Mouse (Mus musculus) frontal cortex, postnatal 14 days (tissue): ENCODE data around the gene Crebrf.
A peak's percentile ranks its signal among the peaks of the same experiment; 100 is the strongest.

Experiments used
- DNase-seq, 2 experiments: peaks; one replicate each; pipeline ENCODE4 v3.0.0; 2022; ENCODE audit warnings: low spot score in 2 of 2

Gene Crebrf

DNA sequence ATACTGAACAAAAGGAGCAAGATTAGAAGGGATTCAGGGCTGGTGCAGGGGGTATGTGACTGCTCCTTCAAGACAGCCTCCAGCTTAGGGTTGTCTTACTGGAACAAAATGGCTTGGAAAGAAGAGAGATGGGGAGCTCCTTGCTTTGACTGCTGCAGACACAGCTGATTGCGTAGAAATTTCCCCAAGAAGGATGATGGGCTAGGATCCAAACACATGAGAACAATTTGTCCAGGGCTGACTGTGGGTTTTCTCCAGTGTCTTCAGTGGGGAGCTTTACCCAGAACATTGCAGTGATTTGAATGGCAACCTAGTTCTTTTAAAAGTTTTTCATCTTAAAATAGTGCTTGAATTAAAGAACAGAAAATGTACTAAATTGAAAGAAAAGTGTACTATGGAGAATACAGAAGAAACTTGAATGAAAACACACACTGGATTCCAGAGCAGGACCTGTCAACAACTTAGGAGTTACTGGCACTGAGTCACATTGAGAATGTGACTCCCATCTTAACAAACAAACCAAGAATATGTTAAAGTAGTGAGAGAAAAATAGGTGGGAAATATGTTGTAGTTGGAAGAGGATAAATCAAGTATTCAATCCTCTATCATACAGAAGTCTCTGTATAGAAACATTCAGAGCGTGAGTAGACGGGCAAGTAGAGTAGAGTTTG is 63.1 kb downstream of the Crebrf start:
- no peak for DNase-seq

DNA sequence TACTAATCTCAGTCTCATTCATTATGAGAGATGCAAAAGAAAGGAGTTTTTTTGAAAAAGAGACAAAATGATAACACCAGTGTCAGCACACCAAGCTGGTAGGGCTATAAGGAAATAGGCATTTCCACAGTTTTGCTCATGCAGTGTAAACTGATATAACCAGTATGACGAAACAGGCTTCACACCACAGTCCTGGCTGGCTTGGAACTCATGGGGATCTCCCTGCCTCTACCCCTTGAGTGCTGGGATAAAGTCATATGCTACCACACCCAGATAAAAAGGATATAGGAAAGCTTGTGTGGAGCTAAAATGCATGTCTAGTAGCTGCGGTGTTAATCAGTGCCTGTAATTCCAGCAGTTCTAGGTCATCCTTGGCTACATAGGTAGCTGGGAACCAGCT is 64.0 kb downstream of the Crebrf start:
- DNase-seq = no peak

DNA sequence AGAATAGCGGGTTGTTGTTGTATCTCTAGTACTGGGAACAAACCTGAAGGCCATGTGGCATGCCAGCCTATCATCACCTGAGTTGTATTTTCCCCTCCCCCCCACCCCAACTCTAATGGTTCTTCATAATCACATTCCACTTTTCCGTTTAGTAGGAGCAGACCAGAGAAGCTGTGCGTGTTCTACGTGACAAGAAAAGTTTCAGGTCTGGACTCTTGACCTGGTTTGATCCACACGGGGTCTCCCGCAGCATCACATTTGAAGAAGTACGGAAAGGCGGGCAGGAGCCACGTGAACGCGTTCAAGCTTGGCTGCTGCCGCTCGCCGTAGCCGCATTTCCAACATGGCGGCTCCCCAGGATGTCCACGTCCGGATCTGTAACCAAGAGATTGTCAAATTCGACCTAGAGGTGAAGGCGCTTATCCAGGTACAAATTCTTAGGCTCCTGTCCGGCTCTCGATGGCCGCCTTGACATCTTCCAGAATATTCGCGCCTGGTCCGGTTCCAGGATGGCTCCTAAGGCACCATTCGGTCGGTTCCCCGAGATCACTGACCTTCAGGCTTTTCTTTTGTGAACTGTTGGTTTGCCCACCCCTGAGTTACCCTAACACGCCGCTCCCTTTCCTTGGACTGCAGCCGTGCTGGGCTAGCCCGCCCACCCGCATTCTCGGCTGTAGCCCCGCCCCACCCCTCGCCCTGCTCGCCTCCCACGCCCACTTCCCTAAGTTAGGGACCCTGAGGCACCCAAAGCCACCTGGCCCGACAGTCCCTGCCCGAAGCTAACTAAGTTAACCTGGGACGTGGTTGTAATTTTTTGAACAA is 65.5 kb downstream of the Crebrf start, which contains the start of gene Bnip1:
Gene Bnip1, plus strand, starts transcription at position 317 of the 822 bp plus-strand sequence.
- DNase-seq = peak; percentile 68 to 72

DNA sequence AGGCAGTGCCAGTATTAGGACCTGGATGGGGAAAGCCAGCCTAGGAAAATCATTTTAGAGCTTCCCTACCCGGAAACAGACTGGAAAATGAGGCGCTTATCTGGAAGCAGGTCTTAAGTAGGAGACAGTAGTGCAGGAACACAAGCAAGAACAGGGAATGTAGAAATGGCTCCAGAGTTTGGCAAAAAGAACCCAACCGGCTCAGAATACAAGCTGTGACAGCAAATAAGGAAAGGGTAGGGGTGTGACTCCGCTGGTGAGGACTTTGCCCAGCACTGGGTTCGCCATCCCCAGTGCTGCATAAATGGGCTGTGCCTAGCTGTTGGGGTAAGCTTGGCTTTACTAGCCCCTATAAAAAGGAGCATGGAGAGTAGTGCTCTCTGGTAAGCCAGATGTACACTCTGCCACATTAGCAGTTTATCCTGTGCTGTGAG is 66.2 kb downstream of the Crebrf start:
- DNase-seq = no peak

DNA sequence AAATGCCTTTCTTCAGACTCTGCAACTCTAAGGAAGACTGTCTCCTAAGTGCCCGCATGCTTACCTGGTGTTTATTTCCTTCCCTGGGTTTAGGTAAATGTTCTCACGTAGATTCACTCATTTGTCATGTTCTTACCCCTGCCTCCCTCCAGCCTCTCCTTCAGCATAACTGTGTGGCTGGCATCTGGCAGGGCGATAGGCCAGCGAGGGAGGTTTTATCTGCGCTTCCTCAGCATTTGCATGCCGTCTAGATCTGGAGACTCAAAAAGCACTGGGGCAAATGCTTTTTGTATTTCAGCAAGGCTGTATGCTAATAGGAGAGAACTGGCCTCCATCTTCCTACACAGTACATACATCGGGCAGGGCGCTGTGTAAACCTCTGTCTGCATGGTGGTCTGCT is 69.1 kb downstream of the Crebrf start:
- no peak for DNase-seq

DNA sequence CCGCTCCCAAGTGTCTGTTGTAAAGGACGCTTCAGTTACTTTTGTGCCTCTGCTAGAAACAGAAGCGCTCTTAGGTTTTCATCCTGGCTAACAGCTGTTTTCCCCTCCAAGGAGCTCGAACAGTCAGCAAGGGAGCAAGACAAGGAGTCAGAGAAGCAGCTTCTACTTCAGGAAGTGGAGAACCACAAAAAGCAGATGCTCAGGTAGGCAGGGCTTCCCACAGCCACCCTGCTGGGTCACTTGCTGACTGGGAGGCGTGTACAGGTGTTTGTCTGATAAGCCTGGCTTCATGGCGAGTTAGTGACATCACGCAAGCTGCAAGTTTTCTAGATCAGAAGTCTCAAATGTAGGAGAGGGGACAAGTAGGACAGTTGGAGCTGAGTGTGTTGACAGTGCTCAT is 71.1 kb downstream of the Crebrf start:
- DNase-seq = no peak

DNA sequence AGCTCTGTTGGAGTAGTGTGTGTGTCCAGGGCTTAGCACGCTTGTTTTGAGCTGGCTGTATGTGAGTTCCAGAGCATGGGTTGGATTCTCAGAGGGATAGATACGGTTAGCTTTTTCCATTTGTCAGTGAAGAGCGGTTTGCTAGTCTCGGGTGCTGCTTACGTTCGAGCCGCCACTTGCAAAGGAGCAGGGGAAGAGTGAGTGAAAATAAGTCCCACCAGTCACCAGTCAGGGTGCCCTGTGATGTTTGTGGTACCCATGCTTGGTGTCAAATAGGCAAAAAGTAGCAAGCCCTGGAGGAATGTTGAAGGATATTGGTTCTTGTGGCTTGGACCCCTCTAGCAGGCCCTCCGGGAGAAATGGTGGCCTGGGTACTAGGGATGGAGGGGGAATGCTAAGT is 73.5 kb downstream of the Crebrf start:
- no peak for DNase-seq

DNA sequence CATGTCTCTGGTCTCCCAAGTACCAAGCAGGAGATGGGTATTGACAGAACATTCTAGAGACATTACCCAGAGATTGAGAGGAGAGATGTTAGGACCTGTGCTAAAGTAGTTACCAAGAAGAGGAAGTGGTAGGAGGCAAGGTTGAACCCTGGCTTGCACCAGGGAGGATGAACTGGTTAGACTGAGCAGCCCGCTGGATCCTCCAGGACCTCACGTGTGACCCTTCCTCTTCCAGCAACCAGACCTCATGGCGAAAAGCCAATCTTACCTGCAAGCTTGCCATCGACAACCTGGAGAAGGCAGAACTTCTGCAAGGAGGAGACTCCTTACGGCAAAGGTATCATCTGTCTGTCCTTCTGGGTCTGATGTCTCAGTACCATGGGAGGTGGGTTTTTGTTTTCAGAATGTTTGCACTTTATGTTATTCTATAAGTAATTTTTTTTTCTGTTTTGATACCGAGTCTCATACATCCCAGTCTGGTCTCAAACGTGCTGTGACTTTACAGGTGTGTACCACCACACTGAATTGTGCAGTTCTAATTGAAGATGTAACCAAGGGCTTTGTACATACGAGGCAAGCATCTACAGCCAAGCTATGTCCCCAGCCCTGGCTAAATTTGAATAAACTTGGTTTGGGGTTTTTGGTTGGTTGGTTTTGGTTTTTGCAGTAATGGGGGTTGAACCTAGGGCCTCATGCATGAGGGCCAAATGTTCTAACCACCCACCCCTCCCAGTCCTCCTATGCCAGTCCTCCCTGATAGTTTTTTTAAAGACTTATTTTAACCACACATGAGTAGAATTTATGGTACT is 74.2 kb downstream of the Crebrf start:
- no peak for DNase-seq

DNA sequence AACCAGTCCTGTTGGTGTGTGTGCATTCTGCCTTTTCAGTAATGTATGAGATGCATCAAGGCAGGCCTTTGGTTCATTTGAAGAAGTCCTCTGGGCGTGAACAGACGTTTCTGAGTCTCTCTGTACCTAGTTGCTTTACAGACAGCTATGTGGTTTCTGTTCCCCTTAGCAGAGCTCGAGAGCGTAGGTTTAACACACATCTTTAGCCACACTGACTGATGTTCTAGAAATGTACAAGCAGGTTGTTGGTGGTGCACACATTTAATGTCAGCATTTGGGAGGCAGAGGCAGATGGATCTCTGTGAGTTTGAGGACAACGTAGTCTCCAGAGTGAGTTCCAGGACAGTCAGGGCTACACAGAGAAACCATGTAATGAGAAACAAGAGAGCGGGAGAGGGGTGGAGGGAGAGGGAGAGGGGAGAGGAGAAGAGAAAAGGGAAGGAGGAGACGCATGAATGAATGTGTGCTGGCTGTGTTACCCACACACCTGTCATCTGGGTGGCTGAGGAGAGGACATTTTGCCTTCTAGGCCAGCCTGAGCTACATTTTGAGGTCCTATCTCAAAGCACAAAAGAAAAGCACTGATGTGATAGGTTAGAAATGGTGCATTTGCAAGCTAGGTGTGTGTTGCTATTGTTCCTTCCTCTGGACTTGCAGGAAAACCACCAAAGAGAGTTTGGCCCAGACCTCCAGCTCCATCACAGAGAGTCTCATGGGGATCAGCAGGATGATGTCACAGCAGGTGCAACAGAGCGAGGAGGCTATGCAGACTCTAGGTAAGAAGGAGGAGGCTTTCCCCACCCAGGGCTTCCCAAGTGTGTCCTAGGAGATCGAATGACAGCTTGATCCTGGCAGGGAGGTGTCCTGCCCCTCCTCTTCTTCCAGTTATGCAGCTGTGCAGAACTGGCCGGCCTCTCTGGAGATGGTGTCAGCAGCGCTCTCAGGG is 75.1 kb downstream of the Crebrf start:
- DNase-seq = no peak

DNA sequence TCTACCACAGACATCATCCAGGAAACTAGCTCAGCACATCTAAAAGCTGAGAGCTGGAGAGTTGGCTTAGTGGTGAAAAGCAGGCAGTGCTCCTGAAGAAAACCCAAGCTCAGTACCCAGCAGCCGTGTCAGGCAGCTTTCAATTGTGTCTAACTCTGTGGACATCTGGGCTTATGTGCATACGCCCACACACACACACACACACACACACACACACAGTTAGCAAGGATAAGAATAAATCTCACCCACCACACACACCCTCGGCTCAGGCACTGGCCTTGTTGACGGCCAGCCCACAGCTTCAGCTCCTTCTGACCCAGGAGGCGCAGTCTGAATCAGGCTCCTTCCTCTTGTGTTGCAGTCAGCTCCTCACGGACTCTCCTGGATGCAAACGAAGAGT is 76.1 kb downstream of the Crebrf start:
- peak in 1 of 2 experiments; percentile 14 for DNase-seq

DNA sequence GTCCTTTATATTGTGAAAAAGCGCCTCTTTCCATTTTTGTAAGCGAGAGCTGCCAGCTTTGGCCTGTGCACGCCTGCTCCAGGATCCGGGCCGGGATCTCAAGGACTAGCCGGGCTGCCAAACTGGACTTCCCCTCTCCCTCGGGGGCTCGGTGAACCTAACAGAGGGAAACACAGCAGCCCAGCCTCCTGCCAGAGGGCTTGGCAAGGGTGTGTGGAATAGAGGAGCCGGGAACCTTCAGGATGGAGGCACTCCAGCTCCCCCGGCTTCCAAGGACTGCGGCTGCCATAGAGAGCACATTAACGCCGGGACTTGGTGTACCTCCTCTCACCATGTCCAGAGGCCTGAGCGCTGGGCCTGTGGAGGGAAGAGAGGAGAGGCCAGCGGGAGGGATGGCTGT is 76.6 kb downstream of the Crebrf start:
- DNase-seq = no peak

DNA sequence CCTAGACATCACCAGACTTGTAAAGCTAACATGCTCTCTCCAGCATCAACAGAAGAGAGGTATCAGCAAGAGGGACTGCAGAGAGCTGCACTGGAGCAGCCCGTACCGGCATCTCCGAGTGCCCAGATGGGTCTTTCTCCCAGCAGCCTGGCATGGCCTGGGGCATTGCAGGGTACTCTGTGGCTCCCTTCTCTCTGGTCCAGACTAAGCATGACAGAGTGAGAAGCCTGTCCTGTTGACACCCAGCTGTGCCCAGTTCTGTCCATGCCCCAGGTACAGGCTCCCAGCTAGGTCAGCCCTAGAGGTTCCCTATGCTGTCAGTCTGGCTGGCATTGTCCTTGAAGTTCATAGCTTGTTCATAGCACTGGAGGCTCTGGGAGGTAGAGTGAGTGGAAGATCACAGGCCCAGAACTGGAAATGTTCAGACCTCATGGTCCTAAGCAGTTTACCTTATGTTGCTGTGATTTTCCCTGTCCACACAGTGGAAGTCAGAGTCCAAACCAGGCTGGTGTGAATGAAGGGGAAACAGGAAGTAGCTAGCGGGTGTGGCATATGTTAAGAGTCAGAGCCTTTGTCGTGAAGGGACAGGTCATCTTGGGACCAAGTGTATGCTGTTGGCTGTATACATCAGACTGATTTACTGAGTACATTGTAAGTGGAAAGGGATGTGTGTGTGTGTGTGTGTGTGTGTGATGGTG is 77.8 kb downstream of the Crebrf start:
- no peak for DNase-seq

DNA sequence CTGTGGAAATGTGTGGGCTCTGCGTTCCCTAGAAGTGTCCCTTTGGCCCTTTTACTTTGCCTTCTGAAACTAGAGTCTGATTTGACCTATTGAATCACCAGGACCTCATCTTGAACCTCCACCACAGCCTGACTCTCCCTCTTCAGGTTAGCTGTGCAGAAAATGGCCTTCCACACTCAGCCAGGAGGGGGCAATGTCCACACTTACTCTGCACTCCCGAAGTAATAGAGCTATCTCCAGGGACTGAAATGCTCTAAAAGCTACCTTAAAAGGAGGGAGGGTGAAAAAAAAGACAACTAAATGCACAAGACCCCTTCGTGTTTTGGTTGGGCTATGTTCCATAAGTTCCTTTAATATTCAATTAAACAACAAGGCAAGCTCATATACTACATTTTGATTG is 79.3 kb downstream of the Crebrf start:
- DNase-seq = peak in 1 of 2 experiments; percentile 43

DNA sequence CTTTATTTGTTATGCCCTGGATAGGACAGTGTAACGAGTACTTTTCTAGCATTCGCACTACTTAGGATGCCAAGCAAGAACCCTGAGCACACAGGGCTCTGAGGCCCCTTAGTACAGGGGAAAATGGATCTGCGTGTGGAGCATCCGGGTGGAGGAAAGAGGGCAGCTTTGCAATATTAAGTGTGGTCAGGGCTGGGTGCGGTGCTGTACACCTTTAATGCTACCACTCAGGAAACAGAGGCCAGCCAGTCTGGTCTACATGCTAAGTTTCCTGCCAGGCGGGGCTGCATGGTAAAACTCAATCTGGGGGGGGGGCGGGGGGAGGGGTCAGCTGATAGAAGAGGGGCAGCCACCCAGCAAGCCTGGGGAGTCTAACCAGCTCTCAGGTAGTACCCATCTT is 79.9 kb downstream of the Crebrf start:
- no peak for DNase-seq

DNA sequence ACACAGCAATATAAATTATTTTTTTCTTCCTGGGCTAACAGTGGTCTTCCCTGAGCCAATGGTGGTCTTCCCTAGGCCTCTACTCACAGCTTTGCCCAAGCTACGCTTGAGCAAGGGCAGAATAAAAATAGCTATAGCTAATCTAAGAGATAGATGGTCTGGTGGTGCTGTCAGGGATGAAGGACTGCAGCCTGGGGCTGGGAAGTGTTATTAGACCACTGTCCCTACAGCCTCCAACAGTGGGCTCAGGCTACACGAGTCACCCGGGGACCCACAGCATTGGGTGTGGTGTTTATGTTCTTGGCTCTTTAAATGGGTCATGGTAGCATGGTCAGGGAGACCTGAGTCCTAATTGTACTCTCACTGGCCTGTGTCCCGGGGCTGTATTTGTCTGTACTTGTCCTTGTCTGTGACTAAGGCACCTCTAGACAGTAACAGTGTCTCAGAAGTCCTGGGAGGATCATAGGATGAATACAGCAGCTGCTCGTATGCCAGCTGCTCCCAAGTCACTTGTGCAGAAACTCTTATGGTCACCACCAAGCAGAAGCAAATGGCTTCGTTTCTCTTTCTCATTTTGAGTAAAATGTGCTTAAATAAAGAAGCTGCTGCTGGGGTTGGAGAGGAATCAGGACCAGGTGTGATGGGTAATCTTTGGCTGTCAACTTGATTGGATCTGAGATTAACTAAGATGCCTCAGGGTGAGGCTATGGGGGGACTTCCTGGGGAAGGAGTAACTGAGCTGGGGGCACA is 82.1 kb downstream of the Crebrf start:
- DNase-seq = no peak

DNA sequence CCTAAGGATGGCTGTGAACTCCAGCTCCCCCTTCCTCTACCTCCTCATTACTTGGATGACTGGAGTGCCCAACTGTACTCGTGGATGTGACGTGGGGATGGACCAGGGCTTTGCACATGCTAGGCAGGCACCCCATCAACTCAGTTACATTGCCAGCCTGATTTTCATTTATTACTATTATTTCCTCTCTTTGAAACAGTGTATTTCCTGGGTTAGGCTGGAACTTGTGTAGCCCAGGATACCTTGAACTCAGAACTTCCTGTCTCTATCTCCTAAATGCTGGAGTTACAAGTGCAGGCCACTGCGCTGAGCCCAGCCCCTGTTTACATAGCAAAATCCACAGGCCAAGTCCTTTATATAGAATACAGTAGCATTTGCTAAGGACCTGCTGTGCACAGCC is 87.4 kb downstream of the Crebrf start:
- DNase-seq = no peak

DNA sequence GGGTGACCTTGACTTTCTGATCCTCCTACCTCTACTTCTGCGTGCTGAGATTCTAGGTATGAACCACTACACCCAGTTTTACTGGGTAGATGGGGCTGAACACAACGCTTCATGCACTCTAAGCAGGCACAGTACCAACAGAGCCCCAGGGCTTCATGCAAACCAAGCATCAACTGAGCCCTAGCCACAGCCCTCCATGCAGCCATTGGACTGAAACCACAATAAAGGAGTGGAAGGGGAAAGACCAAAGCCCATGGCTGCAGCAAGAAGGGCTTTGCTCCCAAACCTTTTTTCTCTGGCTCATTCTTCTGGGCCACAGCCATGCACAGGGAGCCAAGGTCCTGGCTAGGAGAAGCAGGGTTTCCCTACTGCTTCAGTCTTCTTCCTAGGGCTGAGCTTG is 97.2 kb downstream of the Crebrf start:
- no peak for DNase-seq

DNA sequence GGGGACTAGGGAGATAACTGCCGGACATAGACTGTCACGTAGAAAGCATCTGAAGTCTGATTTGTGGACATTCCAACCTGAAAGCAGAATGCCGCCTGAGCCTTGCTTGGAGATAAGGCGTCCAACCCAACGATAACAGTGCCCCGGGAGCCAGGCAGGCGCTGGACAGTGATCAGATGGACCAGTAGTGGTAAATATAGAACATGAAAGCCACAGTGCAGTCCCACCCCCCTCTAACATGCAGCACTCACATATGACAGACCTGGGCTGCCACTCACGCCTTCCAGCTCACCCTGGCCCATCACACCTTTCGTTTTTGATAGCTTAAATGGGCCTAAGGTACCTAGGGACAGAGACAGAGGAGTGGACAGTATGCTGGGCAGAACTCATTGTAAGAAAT is 98.0 kb downstream of the Crebrf start:
- no peak for DNase-seq

DNA sequence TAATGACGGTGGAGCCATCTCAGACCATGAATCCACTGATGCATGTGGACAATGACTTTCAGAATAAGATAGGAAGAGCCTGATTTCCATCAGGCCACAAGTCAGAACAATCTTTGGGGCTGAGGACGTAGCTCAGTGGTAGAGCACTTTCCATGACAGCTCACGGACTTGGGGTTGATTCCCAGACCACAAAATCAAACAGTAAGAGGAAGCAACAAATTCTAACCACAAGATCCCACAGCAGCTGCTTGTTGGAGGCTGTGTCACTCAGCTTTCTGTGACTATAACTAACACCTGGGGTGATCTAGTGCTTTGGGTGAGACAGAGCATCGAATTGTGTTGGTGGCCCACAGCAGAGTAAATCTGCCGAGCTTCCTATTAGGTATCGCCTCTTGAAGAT is 101.4 kb downstream of the Crebrf start:
- DNase-seq = no peak

DNA sequence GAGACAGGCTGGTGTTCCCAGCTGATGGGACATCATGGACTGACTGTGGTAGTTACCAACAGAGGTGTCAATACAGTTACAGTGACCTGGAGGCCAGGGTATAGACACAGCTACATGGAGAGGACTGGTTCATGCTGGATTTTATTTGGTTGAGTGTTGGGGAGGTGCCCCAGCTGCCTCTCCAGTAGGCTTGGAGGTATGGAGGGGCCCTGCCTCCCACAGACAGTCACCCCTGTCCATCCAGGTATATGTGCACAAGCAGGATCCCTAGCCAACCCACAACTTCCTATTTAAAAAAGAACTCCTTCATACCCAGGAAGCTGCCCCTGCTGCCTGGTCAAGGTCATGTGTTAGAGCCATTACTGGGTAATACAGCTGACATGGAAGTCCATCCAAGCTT is 102.3 kb downstream of the Crebrf start:
- no peak for DNase-seq
